Mouse (Mus musculus): ENCODE results near the gene Cyba. TPM values are rescaled to one million over a fixed set of nuclear protein-coding genes. Genes with fewer than 3 reads are reported as not detected.

The Cyba gene
- total RNA-seq, 2 experiments from 2014 or later = 7.8 to 9.6 TPM

- no peak for DNase-seq (ENCODE audit: extremely low spot score in 1 of 2, low spot score in 2 of 2)
- intact Hi-C loops (cut with DNase I) = no loop called here
Observed at GRCm38 (mm10) chr8:122375751-122376364, 56.9 kb downstream of the Cyba start.

DNA sequence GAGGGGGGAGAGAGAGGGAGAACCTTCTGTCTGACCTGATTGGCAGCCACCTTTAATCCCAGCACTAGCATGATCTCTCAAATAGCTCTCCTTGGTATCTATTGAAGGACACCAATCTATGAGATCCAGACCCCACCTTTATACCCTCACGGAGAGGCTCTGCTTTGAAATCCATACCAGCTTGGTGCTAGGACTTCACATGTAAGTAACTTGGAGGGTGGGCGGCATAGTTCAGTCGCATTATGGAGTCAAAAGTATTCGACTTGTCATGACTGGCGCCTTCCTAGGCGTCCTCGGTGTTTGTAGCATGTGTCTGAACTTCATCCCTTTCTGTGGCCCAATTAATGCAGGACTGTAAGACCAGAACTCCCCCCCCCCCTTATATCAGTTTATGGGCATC lies 57.4 kb downstream of the Cyba start:
- intact Hi-C loops (cut with DNase I) = no loop called here
- no peak for DNase-seq (ENCODE audit: extremely low spot score in 1 of 2, low spot score in 2 of 2)

Small RNA genes within 50 kb of the gene (microRNA-seq; reads per million reads assigned to microRNA genes)
- not detected for gene Gm24366

Other genes with a start within 250 kb of the Cyba start
- gene Zfpm1, start 150.8 kb downstream of the Cyba start, total RNA-seq (2021) = 10 to 100 TPM; 14.1 to 15.6 TPM
- gene Trhr2, start 72.2 kb downstream of the Cyba start, total RNA-seq (2021) = 1 to 10 TPM; 1.4 to 1.9 TPM
- 10 to 100 TPM; 32.6 to 33.4 TPM for gene Zc3h18, start 56.3 kb downstream of the Cyba start, total RNA-seq (2021)
- gene Il17c, start 10.9 kb downstream of the Cyba start, total RNA-seq (2021) = not detected
- gene Mvd, start 10.5 kb upstream of the Cyba start, total RNA-seq (2021) = 10 to 100 TPM; 44.8 to 50.1 TPM
- not detected for gene Snai3, start 27.8 kb upstream of the Cyba start, total RNA-seq (2021)
- gene Rnf166, start 43.1 kb upstream of the Cyba start, total RNA-seq (2021) = 10 to 100 TPM; 14.2 to 16.3 TPM
- 10 to 100 TPM; 35.5 to 38.0 TPM for gene Ctu2, start 43.2 kb upstream of the Cyba start, total RNA-seq (2021)
- 10 to 100 TPM; 15.0 to 17.9 TPM for gene Piezo1, start 118.4 kb upstream of the Cyba start, total RNA-seq (2021)
- gene Cdt1, start 135.1 kb upstream of the Cyba start, total RNA-seq (2021) = 1 to 10 TPM; 3.9 to 4.2 TPM
- gene Aprt, start 144.0 kb upstream of the Cyba start, total RNA-seq (2021) = 10 to 100 TPM; 80.3 to 89.9 TPM
- gene Galns, start 178.5 kb upstream of the Cyba start, total RNA-seq (2021) = 10 to 100 TPM; 12.5 to 14.6 TPM
- gene Trappc2l, start 178.7 kb upstream of the Cyba start, total RNA-seq (2021) = 10 to 100 TPM; 81.8 to 83.6 TPM
- not detected for gene Pabpn1l, start 189.8 kb upstream of the Cyba start, total RNA-seq (2021)